Mouse (Mus musculus) brain, embryonic 18.5 days (tissue): Measurements from ENCODE around the gene Jph3.

Source experiments
- DNase-seq: peaks from one replicate; pipeline ENCODE4 v3.0.0-alpha.2; 2012; ENCODE audit warnings: low read depth, low spot score

Gene Jph3

DNA sequence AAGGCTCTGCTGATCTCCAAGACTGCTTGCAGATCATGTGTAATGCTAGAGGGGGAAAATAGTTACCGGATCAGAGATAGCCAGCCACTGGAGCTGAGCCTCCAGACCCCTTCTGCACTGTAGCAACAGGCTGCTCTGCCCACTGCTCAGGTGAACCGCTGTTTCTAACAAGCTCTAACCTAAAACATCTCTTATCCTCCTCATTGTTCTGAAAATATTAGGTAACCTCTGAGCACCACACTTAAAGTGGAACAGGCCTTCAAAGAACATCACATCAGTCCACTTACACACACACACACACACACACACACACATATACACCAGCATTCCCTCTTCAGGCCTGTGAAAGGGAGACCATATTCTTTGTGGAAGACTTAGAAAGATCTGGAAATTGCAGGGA, 102.6 kb downstream of the Jph3 start:
- no peak for DNase-seq

DNA sequence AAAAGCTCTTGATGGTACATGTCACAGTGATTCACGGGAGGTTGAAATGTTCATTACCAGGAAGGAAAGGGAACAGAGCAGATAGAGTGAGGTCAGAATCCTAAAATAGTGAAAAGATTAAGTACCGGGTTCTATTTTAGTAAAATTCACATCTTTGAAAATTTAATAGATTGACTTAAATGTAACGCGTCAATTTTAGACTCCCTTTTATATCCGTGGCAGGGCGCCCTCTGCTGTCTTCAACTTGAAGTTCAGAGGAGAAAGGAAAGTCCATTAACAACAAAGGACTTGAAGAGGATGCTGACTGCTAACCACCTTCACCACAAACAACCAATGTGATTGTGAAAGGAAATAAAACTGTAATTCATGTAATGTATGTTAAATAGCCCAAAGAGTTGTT, 103.1 kb downstream of the Jph3 start:
- DNase-seq = peak; percentile 64

DNA sequence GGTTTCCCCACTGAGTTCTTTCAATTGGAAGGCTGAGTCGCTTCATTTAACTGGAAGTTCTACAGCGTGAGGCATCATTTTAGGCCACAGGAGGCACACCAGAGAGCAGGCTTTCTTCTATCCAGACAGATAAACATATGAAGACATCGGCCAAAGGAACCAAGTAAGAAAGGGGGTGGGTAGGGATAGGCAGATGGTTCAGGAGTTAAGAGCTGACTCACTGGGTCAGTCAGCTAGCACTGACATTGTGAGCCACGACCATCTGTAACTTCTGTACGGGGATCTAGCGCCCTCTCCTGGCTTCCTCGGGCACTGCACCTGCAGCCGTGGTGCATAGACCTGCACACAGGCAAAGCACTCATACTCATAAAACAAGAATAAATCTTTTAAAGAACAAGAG, 111.8 kb downstream of the Jph3 start:
- DNase-seq = no peak

DNA sequence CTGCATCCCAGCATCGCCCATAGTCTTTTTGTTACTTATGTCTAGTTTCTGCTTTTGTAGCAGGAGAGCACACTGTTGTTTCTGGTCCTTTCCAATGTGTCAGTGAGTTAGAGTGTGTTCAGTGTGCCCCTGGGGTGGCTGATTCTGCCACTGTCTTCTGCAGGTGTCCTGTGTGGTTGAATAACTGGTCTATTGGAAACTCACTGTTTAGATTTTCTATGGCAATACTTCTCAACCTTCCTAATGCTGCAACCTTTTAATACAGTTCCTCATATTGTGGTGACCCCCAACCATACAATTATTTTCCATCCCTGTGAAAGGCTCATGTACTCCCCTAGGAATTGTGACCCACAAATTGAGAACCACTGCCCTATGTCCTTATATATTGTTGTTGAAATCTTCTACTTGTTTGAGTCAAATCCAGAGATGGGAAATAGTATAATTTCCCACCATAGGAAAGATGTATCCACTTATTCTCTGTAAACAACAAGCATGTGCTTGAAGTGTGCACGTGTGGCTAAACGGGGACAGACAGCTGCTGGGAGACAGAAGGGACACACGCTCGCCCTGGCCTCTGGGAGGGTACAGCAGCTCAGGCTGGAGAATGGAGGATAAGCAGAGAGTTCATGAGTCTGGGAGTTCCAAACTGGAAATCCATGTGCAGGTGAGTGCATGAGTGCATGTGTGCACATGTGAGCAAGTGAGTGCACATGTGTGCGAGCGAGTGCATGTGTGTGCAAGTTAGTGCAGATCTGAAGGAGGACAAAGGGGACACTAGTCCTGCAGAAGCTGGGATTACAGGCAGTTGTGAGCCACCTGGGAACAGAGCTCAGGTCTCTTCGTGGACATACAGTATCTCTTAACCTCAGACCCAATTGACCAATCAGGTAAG, 112.9 kb downstream of the Jph3 start:
- no peak for DNase-seq

DNA sequence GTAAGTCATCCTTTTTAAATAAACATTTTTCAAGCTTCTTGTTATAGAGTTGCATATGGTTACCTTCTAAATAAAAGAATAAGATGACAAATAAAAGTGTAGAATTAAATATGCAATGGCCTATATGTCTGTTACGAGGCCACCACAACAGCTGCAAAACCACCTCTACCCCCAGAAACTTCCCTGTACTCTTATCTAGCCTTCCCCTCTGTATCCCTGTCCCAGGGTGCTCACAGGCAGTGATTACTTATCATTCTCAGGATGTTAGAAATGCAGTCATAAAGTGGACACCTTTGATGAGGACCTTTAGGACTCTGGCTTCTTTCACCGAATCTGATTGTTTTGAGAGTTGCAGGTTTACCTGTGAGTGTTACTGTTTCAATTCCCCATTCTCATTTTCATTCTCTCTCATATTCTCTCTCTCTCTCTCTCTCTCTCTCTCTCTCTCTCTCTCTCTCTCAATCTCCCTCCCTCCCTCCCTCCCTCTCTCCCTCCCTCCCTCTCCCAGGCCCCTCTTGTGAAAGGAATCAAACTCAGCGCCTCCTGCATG, 113.8 kb downstream of the Jph3 start:
- DNase-seq = no peak
